In genomic region chr5:17271153-17271552, GRCm38 (mm10) we compare ENCODE assay signal across 17 mouse cellular contexts.
DNase-seq lines count a peak whose midpoint lies in the region; ATAC-seq lines count a peak whose summit lies in the region.
"Had no signal": no experiment of that assay in that cellular context is flagged by ENCODE, and none has a peak within 500 bp of the region (broad histone marks: within the 10 kb centered on the region; RNA-seq: fewer than 3 reads in every experiment).

No protein-coding gene starts in this region.

- 49% methylated on average over 2 of the region's 2 CpGs for WGBS in lung, embryonic 15.5 days
- WGBS in heart, embryonic 12.5 days, result 74% methylated on average over 2 of the region's 2 CpGs

- no peaks in the 10 kb centered on the region for H3K27me3 ChIP-seq in lung, embryonic 15.5 days
- no peaks in the 10 kb centered on the region for H3K27me3 ChIP-seq in heart, embryonic 12.5 days (replicated peaks)
- H3K27me3 ChIP-seq: hindbrain, embryonic 13.5 days; megakaryocyte, embryonic 14.5 days; neural tube, embryonic 12.5 days had no signal

- peak; percentile 27 for DNase-seq in kidney, adult 9 months
- DNase-seq in kidney, postnatal 4 days, result no peak
- DNase-seq in lung, postnatal 10 days, result no peak
- DNase-seq in urinary bladder, postnatal 36 days (ENCODE audit: low spot score in 2 of 2), result no peak
- DNase-seq: adrenal gland, postnatal 36 days; cerebellum, adult 9-11 months; gastrocnemius, postnatal 10 days; liver; right cerebral cortex, postnatal 14 days; thymus, postnatal 4 days had no signal

- ATAC-seq in lung, embryonic 15.5 days (ENCODE audit: borderline replicate concordance, extremely low read depth, low FRiP score, low TSS enrichment), result no peak
- ATAC-seq in megakaryocyte-erythroid progenitor cell, adult 5-6 weeks (replicated peaks; ENCODE audit: low FRiP score, low TSS enrichment, poor library complexity, severe bottlenecking), result peak; percentile 79
- no peak for ATAC-seq in heart, embryonic 12.5 days (ENCODE audit: insufficient number of reproducible peaks, low FRiP score)

- H3K36me3 ChIP-seq in lung, embryonic 15.5 days, result no peaks in the 10 kb centered on the region
- H3K36me3 ChIP-seq in heart, embryonic 12.5 days, result no peaks in the 10 kb centered on the region
- H3K36me3 ChIP-seq: forebrain, embryonic 10.5 days; hindbrain, embryonic 13.5 days; neural tube, embryonic 12.5 days had no signal

- no peak overlapping the region for H3K4me2 ChIP-seq in lung, embryonic 15.5 days
- no peak overlapping the region for H3K4me2 ChIP-seq in heart, embryonic 12.5 days
- H3K4me2 ChIP-seq: hindbrain, embryonic 13.5 days; neural tube, embryonic 12.5 days had no signal

- H3K27ac ChIP-seq in lung, embryonic 15.5 days, result peak overlapping the region; percentile 72
- H3K27ac ChIP-seq in heart, embryonic 12.5 days (ENCODE audit: poor library complexity, severe bottlenecking), result no peak overlapping the region
- H3K27ac ChIP-seq: forebrain, embryonic 10.5 days; hindbrain, embryonic 13.5 days; neural tube, embryonic 12.5 days had no signal

- H3K9ac ChIP-seq in lung, embryonic 15.5 days, result no peak overlapping the region
- H3K9ac ChIP-seq in heart, embryonic 12.5 days, result no peak overlapping the region
- H3K9ac ChIP-seq: hindbrain, embryonic 13.5 days; neural tube, embryonic 12.5 days had no signal

- no peaks in the 10 kb centered on the region for H3K9me3 ChIP-seq in lung, embryonic 15.5 days
- 0 out of 2 replicates have a peak, but pooled peaks cover 3% of the 10 kb centered on the region for H3K9me3 ChIP-seq in heart, embryonic 12.5 days (replicated peaks)
- H3K9me3 ChIP-seq: forebrain, embryonic 10.5 days; hindbrain, embryonic 13.5 days; neural tube, embryonic 12.5 days had no signal

- peaks cover 11% of the 10 kb centered on the region for H3K4me1 ChIP-seq in lung, embryonic 15.5 days
- H3K4me1 ChIP-seq in heart, embryonic 12.5 days (replicated peaks), result peaks cover 4% of the 10 kb centered on the region; the same call in 1 of the 2 replicates
- H3K4me1 ChIP-seq: forebrain, embryonic 10.5 days; hindbrain, embryonic 13.5 days; megakaryocyte, embryonic 14.5 days; neural tube, embryonic 12.5 days had no signal

- no peak overlapping the region for H3K4me3 ChIP-seq in lung, embryonic 15.5 days
- no peak overlapping the region for H3K4me3 ChIP-seq in heart, embryonic 12.5 days
- H3K4me3 ChIP-seq: forebrain, embryonic 10.5 days; hindbrain, embryonic 13.5 days; megakaryocyte, embryonic 14.5 days; neural tube, embryonic 12.5 days had no signal
